Mouse (Mus musculus) spleen, postnatal 14 days (tissue): ENCODE measurements around the gene Eno3.

ENCODE experiments used
- DNase-seq, 2 experiments: peaks; one replicate each; pipeline ENCODE4 v3.0.0; 2021 to 2022; ENCODE audit warnings: low spot score in 2 of 2

The Eno3 gene

DNA sequence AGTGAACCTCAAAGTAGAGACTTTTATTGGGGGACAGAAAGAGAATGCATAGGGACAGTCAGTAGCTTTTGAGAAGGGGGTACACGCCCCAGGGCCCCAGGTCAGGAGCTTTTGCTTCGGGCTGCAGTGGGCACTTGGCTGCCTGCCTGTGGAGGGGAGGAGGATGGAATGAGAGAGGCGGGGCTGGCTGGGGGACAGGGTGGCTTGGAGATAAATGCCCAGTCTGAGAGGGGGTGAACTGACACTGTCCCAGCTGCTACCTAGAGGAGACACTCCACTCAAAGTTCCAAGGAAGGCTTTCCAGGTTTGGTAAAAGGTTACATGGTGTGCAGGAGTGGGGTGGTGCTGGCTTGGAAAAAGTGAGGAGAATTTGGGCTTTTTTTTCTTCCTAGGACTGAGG lies at the start of gene Eno3:
Eno3 (plus strand) TSS at position 239 of the 400 bp plus-strand sequence.
- no peak for DNase-seq

- DNase-seq = no peak
Observed at GRCm38 (mm10) chr11:70607611-70608010, 49.4 kb upstream of the Eno3 start.

GRCm38 (mm10) chr11:70608381-70609066 lies 48.5 kb upstream of the Eno3 start:
- DNase-seq = peak in 1 of 2 experiments; percentile 31

DNA sequence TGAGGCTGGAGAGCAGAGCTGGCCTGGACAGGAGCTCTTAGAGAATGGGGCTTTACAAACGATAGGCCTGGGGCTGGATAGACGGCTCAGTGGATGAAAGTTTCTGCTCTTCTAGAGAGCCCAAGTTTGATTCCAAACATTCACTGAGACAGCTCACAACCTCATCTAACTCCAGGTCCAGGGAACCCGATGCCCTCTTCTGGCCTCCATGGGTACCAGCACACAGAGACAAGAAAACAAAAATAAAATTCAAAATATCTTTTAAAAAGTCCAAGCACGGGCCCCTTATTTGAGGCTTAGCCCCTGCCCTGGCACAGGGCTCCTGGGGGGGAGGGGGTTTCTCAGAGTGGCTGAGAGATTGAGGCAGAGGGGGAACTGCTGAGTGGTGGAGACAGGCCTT lies 46.2 kb upstream of the Eno3 start:
- DNase-seq = no peak

GRCm38 (mm10) chr11:70612505-70612904 lies 44.5 kb upstream of the Eno3 start:
- no peak for DNase-seq

- DNase-seq = peak; percentile 47 to 52
Observed at GRCm38 (mm10) chr11:70615074-70615473, 41.9 kb upstream of the Eno3 start.

GRCm38 (mm10) chr11:70615516-70616093 lies 41.4 kb upstream of the Eno3 start, which contains the start of gene 4930544D05Rik:
Gene 4930544D05Rik, plus strand, starts transcription at chr11:70615848.
- DNase-seq = no peak

DNA sequence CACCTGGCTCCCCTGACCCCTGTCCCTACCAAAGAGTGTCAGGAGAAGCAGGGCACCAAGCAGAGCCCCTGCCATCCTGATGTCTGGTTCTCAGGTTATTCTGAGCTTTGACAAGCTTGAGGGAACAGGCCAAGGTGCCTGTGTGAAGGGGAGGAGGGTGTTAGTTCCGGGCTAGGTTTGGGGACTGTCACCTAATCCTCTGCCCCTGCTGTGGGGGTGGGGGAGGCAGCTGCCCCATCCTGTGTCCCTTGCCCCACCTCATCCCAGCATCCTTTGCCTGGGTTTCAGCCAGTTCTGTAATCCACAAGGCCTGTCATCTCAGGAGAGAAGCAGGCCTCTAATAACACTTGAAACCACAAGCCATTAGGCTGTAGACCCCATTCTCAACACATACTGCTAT lies 37.9 kb upstream of the Eno3 start, which contains the start of gene Chrne:
Chrne (minus strand) TSS at position 116 of the 400 bp plus-strand sequence.
- no peak for DNase-seq

DNA sequence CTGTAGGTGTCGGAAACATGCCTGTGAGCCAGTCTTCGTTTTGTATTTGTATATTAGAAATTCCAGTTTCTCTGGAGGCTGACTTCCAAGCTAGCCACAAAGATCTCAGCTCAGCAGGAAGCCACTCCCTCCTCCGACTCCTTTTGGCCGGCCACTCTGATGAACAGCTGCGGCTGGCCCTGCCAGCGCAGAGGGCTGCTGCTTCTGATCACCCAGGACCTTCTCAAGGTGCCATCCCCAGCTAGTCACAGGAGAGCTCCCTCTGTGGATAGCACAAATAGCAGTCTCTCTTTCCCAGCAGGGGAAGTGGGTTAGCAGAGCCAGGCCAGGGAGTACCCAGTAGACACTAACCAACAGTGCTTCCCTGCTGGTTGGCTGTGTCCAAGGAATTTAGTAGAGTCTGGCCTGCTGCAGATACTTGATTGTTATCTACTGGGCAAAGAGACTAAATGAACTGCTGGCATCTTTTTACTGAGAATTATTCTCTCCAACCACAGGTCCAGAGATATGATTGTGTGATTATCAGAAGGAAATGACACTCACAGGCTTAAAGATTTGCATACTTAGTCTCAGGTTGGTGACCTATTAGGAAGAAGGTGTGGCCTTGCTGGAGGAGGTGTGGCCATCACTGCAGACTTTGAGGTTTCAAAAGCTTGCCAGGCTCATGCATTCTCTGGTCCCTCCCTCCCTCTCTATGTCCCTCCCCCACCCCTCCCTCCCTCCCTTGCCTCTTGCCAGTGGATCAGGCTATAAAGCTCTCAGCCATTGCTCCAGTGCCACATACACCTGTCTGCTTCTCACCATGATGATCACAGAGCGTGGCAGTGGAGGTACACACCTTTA lies 34.8 kb upstream of the Eno3 start:
- DNase-seq = no peak

DNA sequence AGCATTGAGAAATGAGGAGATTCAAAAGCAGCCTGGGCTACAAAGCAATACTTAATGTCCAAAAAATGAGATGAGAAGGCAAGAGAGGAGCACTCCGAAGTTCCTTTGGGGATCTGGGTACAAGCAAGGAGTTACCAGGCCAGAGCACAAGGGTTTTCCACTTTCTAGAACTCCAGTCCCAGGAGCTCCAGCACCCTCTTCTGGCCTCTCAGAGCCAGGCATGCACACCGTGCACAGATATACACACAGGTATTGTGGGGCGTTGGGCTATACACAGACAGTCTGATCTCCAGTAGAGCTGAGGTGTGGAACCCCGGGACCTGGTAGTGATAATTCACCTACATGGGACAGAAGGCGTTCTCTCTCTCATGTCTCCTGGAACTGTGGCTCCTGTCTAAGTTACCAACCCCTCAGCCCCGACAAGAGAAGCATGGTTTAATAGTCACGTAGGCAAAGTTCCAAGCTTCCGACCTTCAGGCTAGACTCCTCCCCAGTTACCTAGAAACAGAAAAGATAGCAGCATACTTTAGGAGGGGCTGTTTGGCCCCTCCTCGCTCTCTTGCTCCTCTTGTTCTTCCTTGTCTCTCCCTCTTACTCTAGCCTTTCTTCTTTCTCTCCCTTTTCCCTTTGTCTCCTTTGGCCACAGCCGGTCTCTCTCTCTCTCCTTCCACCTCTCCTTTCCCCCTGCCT lies 33.8 kb upstream of the Eno3 start:
- DNase-seq = no peak

- DNase-seq = peak in 1 of 2 experiments; percentile 56
Observed at GRCm38 (mm10) chr11:70625473-70625872, 31.5 kb upstream of the Eno3 start.

GRCm38 (mm10) chr11:70626877-70627276 lies 30.1 kb upstream of the Eno3 start:
- no peak for DNase-seq

GRCm38 (mm10) chr11:70628431-70628830 lies 28.6 kb upstream of the Eno3 start:
- DNase-seq = no peak

GRCm38 (mm10) chr11:70629557-70629956 lies 27.4 kb upstream of the Eno3 start:
- DNase-seq = no peak

- DNase-seq = no peak
Observed at GRCm38 (mm10) chr11:70630129-70630528, 26.9 kb upstream of the Eno3 start.

GRCm38 (mm10) chr11:70635601-70636000 lies 21.4 kb upstream of the Eno3 start:
- no peak for DNase-seq

DNA sequence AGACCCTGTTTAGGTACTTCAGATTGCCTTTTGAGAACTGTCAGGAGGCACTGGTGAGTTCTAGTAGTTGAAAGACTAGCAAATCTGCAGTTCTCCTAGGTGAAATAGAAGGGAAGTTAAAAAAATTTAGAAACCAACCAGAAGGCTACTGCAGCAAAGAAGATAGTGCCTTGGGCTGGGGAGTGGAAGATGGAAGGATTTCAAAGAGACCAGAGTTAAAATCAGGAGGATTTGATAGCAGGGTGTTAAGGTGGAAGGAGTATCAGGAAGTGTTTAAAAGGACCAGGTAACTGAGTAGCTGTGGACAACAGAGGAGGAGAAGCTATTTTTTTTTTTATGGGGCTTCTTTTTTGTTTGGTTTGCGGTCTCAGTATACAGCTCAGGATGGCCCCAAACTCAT lies 19.2 kb upstream of the Eno3 start:
- DNase-seq = no peak

DNA sequence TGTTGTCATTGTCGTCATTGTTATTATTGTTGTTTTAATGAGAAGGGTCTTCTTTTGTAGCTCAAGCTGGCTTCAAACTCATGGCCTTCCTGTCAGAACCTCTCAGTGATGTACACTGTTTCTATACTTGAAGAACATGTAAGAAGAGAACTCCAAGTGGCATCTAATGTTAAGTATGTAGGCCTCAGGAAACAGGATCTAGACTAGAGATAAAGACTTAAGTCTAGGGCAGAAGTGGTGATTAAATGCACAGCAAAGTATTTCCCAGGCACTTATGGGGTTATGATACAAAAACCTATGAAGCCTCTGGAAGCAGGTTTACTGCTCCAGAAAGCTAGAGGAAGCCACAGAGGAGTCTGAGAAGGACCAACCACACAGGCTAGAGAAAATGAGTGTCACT lies 18.7 kb upstream of the Eno3 start:
- DNase-seq = no peak

GRCm38 (mm10) chr11:70638714-70639278 lies 18.2 kb upstream of the Eno3 start, which contains the start of gene Gp1ba:
Gene Gp1ba, plus strand, starts transcription at chr11:70639122.
- DNase-seq = no peak

- no peak for DNase-seq
Observed at GRCm38 (mm10) chr11:70639976-70640375, 17.0 kb upstream of the Eno3 start.

GRCm38 (mm10) chr11:70641241-70641640 lies 15.8 kb upstream of the Eno3 start:
- DNase-seq = no peak
